Mouse (Mus musculus) erythroblast, adult 5-6 weeks (primary cell): ENCODE results near the gene Sun1. TPM values are rescaled to one million over a fixed set of nuclear protein-coding genes. Genes with fewer than 3 reads are reported as not detected.

Experiments
- ATAC-seq: replicated peaks from 2 replicates; pipeline ENCODE4 v1.8.0; 2016; ENCODE audit warnings: moderate number of reproducible peaks, mild to moderate bottlenecking, moderate TSS enrichment, inconsistent platforms; ENCODE audit not compliant: poor library complexity, low FRiP score, severe bottlenecking
- total RNA-seq, 2 experiments: library from RNA; stranded (forward) in 1 of 2; stranded (reverse) in 1 of 2; fragments of 150-400 nt in 1 of 2; fragments of 200-764, 138-1000 nt in 1 of 2; gene quantifications; 2 replicates each; pipeline versions ENCODE4 v1.2.3 to v1.2.4; 2015 to 2017; ENCODE audit warnings: low replicate concordance in 2 of 2

Sun1 gene
- total RNA-seq, 2 experiments from 2014 or later = 18.6 to 22.7 TPM

- no peak for ATAC-seq
Measured at GRCm38 (mm10) chr5:139206081-139206480, 5.6 kb downstream of the Sun1 start.

- ATAC-seq = peak; percentile 54; the same call in 1 of the 2 replicates
Measured at GRCm38 (mm10) chr5:139206525-139206924, 6.1 kb downstream of the Sun1 start.

GRCm38 (mm10) chr5:139208183-139208582 lies 7.7 kb downstream of the Sun1 start:
- no peak for ATAC-seq

DNA sequence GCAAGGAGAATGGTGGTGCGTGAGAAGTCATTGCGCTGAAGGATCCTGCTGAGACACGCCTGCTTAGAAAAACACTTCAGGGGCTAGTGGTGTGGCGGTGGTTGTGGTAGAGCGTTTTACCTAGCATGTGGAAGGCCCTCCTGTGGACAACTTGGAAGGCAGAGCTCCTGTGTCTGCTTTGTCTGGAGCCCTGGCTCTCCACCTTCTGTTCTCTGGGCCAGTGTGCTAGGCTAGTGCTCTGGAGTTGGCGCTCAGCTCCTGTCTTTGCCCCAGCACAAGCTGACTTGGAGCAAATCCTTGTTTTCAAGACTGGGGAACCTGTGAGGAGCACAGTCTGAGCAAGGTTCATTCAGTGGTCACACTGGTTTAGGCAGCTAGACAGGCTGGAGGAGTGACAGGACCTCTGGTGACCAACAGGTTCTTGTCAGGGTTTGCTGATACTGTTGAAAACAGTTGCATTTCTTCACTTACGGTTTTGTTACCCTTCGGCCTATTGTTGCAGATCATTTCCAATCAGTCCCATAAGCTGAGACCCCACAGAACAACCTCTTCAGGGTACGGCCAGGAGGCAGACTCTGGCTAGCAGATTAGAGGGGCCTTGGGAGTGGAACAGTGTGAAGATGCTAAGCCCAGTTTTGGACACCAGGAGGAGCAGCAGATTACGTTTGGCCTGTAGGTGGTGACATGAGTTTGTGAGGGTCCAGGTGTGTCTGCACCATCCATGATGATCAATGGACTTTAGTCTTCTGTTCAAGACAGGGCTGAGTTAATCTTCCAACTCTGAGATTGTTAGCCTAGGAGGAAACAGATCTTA lies 8.6 kb downstream of the Sun1 start:
- ATAC-seq = 0 out of 2 replicates have a peak, but pooled peaks have one; percentile 48

- no peak for ATAC-seq
Measured at GRCm38 (mm10) chr5:139209685-139210026, 9.2 kb downstream of the Sun1 start.

- ATAC-seq = no peak
Measured at GRCm38 (mm10) chr5:139211737-139212385, 11.4 kb downstream of the Sun1 start.

- no peak for ATAC-seq
Measured at GRCm38 (mm10) chr5:139214298-139214697, 13.9 kb downstream of the Sun1 start.

- no peak for ATAC-seq
Measured at GRCm38 (mm10) chr5:139215184-139215583, 14.7 kb downstream of the Sun1 start.

DNA sequence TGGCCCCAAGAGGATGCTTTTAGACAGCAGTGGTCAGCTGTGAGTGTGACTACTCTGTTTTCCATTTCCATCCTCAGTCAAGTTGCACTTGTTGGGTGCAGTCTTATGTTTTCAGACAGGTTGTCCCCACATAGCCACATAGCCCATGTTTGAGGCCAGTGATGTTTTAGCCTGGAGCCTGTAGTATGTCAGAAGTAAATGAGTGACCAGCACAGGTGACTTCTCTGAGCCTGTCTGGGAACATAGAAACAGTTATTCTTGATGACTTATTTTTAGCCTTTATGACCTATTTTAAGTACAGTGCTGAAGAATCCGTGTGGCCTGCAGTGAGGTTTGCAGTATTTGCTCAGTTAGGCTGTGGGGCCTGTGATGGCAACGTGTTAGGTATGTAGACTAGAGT lies 15.7 kb downstream of the Sun1 start:
- 0 out of 2 replicates have a peak, but pooled peaks have one; percentile 48 for ATAC-seq

DNA sequence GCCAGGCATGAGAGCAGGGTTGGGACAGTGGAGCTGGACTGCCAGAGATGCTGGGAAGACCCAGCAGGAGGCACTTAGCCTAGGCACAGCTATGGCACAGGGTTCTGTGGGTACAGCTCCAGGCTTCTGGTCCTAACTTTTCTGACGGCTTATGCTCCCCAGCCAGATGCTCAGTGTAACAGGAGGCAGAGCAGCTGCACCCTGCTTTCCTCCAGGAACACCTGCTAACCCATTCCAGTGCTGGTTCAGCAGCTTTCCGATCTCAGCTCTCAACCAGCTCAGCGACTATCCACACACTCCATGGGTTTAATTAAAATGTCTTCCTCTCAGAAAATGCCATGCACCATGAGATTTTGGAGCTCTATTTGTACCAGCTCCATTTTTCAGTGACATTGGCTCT lies 16.3 kb downstream of the Sun1 start:
- ATAC-seq = no peak

DNA sequence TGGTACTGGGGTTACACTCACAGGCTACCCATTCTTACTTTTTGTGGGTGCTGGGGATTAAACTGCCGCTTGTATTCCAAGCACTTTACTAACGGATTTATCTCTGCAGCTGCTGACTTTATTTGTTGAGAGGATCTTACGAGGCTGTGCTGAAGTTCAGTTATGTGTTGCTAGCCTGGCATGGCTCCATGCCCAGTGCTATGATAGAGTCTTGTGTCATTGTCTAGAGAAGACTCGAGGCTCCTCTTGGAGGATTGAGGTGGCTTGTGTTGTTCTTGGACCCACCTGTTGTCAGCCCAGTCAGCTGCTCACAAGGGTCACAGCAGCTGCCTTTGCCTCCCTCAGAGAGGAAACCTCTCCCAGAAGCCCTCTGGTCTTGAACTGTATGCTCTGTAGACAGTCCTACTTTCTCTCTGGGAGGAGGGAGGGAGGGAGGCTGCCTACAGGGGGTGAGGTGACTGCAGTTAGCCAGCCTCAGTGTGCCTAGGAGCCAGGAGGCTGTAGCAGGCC lies 19.6 kb downstream of the Sun1 start:
- no peak for ATAC-seq

DNA sequence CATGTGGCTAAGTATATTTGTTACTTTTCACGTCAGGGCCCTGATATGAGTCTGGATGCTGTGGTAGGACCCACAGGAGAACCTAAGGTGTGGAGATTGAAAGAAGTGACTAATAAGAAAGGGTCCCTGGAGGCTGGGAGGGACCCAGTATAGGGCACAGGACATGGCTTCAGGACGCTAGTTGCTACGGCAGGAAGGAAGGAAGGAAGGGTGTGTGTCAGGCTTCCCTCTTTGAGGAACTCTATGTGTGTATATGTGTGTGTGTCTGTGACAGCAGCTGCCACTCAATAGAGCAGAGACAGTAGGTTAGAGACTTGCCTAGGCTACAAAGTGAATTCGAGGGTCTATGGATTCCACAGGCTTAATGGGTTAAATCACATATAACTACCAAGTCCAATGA lies 20.2 kb downstream of the Sun1 start:
- no peak for ATAC-seq

DNA sequence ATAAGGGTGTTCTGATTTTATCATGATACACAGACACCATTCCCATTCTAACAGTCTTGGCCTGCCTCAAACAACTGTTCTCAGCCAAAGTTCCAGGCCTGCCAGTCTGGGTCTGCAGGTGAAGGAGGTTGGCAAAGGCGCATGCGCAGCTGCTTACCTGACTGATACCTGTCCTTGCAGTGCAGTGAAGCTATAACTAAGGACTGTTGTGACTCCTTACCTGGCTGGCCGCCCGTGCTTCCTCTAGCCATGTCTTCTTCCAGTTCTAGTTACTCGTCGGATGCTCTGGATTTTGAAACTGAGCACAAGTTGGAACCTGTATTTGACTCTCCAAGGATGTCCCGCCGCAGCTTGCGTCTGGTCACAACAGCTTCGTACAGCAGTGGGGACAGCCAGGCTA lies 22.9 kb downstream of the Sun1 start:
- ATAC-seq = no peak

GRCm38 (mm10) chr5:139227236-139227635 lies 26.8 kb downstream of the Sun1 start:
- ATAC-seq = no peak

DNA sequence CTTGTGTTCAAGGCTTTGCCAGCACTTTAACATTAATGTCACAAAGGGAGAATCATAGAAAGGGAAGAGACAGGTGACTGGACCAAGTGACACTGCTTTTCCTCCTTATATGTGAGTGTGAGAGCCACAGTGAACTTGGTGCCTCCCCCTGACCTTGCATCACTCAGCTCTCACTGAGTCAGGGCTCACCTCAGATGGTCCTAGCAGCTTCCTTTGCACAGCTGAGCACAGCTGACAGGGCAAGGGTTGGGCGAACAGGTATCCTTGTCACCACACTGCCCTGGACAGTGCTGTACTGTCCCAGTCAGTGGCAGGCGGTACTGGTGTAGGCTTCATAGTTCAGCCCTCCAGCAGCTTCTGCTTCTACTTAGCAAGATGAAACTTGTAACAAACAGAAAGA lies 27.2 kb downstream of the Sun1 start:
- no peak for ATAC-seq

GRCm38 (mm10) chr5:139228318-139228717 lies 27.9 kb downstream of the Sun1 start:
- no peak for ATAC-seq

- ATAC-seq = no peak
Measured at GRCm38 (mm10) chr5:139229716-139230115, 29.3 kb downstream of the Sun1 start.

DNA sequence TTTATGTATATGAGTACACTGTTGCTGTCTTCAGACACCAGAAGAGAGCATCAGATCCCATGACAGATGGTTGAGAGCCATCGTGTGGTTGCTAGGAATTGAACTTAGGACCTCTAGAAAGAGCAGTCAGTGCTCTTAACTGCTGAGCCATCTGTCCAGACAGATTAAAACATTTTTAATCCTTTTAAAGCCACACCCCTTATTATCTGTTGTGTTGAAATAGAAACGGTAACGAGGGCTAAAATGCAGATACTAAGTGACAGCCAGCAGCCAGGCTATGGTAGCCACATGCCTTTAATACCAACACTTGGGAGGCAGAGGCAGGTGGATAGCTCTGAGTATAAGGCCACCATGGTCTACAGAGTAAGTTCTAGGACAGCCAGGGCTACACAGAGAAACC lies 31.6 kb downstream of the Sun1 start:
- ATAC-seq = no peak

DNA sequence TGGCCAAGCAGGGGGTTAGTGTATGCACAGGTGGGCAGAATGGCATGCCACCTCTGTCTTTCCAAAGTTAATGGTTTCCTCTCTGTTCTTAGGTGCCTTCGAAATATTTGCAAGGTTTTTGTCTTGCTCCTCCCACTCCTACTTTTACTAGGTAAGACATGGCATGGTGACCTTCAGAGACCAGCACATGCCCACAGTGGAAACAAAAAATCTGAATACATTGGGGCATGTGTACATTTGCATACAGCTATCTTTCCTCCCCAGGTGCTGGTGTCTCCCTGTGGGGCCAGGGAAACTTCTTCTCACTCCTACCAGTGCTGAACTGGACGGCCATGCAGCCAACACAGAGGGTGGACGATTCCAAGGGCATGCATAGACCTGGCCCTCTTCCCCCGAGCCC lies 34.0 kb downstream of the Sun1 start:
- ATAC-seq = no peak

GRCm38 (mm10) chr5:139237436-139237835 lies 37.0 kb downstream of the Sun1 start:
- no peak for ATAC-seq

DNA sequence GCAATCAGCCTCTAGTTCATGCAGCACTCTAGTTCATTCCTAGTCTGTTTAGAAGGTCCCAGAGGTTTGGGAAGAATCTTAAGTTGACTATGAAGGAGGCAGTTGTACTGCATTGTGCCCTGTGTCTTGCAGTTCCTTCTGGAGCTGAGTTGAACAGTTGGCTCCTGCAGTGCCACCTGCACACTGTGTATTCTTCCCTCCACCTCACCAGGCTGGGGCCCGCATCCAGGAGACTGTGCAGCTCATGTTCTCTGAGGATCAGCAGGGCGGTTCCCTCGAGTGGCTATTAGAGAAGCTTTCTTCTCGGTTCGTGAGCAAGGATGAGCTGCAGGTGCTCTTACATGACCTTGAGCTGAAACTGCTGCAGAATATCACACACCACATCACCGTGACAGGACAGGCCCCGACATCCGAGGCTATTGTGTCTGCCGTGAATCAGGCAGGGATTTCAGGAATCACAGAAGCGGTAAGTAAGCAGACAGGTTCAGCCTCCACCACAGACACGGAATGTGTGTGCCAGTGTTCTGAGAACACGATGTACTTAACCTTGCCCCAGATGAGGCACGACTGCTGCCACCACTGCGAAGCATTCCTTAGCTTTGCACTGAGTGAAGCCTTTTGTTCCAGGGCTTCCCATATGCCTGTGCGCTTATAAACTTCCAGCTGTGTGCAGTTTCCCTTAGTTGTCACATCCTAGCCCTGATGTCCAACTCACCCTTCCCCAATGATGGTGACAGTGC lies 40.8 kb downstream of the Sun1 start:
- no peak for ATAC-seq
